Mouse (Mus musculus) MN1 (cell line): ENCODE data around the gene Oxsr1.
"Not testable (repeated sequence)": the region's sequence is repeated elsewhere in the genome, so short reads cannot be mapped to it uniquely, and the experiment has no call there.

Source experiments
- DNase-seq: peaks from one replicate; pipeline ENCODE4 v3.0.0-alpha.2; 2016; ENCODE audit warnings: low spot score

Oxsr1 gene

DNA sequence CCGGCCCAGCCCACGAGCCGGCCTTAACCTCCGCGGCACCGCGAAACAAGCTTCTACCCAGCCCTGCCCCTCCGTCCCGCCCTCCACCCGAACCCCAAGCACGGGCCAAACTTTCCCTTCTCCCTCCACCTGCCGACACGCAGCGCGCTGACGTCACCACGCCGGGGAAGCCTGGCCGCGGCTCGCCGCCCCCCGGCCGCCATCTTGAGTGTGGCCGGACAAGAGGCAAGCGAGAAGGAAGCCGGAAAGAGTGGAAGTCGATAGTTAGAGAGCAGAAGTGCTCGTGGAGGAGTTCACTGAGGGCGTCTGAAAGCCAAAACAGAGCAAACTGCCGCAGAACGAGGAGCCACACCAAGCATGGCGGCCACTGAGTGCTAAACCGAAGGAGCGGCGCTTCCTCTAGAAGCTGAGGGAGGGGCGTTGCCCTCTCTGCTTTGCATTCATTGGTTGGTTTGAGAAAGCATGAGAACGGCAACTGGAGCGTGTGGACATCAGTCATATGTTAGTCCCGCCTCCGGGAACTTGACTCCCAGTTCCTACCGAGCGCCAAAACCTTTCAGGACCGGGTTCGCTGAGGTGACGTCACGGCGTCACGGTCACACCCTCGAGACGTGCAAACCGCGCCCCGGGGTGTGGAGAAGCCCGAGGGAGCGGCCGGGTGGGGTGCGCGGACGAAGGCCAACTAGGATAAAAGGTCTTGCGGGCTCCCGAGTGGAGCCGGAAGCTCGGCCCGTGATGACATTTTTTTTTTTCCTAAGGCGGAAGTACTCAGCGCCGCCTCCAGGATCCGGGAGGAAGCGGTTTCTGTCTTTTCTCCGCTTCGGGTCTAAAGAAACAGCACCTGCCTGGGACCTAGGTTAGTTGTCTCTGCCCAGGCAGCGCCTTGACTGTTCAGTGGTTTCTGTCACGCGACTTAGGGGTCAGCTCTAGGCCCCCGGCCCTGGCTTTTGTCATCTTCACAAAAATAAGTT, at the start of gene Oxsr1:
Oxsr1 (minus strand) TSS at position 139 of the 971 bp plus-strand sequence.
- DNase-seq, result peak; percentile 99

- DNase-seq, result no peak
These were observed 49.0 kb upstream of the Oxsr1 start for GRCm38 (mm10) chr9:119371251-119371650.

GRCm38 (mm10) chr9:119370770-119371169, 48.5 kb upstream of the Oxsr1 start:
- DNase-seq, result not testable (repeated sequence)

DNA sequence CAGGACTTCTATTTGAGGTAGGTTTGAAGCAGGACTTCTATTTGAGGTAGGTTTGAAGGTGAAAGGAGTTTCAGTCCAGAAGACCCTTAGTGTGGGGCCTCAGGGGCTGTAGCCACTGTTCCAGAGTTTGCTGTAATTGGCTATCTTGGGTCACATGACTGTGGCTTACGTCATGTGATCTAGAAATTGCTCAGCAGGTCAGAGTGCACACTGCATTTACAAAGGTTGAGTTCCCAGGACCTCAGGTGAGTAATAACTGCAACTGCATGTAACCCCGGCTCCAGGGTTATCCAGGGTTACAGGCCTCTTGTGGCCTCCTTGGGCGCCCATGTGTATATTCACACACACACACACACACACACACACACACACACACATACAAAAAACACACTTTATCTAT, 46.1 kb upstream of the Oxsr1 start:
- no peak for DNase-seq

DNA sequence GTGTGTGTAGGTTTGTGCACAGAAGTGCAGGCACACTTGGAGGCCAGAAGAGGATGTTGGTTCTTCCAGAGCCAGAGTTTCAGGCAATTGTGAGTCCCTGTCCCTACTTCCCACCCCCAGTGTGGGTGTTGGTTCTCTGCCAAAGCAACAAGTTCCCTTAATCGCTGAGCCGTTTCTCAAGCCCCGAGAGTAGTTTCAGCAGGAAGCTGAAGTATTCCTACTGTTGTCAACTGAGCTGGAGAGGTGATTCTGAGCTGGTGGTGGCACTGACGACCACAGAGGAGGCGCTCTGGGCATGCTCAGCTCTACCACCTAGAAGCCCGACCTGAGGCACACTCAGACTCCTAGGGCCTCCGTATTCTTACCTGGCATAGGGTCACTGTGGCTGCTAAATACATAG, 43.1 kb upstream of the Oxsr1 start, which contains the start of gene Slc22a14:
Slc22a14 (minus strand) TSS at position 270 of the 400 bp plus-strand sequence.
- no peak for DNase-seq

GRCm38 (mm10) chr9:119363229-119363628, 41.0 kb upstream of the Oxsr1 start:
- no peak for DNase-seq

- DNase-seq, result no peak
These were observed 39.2 kb upstream of the Oxsr1 start for GRCm38 (mm10) chr9:119361416-119361815.

DNA sequence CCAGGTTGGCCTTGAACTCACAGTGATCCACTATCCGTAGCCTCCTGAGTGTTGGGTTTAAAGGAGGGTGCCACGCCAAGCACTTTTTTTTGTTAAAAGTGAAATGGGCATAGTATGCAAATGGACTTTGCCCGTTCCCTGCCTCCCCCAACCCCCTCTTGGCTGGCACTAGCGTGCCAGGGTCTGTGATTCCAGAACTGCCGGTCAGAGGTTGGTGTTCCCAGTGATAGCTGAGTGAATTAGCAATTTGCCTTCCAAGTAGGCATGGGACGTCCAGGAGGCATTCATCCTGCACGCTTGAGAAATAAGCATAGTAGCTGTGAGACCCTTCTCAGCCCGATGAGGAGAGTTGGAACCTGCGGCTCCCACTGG, 35.8 kb upstream of the Oxsr1 start:
- DNase-seq, result peak; percentile 18

GRCm38 (mm10) chr9:119357331-119358057, 35.3 kb upstream of the Oxsr1 start, which contains the start of gene Xylb:
Gene Xylb (plus strand): TSS chr9:119357381.
- peak; percentile 92 for DNase-seq

GRCm38 (mm10) chr9:119355943-119356342, 33.7 kb upstream of the Oxsr1 start:
- no peak for DNase-seq

GRCm38 (mm10) chr9:119353926-119354325, 31.7 kb upstream of the Oxsr1 start:
- no peak for DNase-seq

- DNase-seq, result peak; percentile 68
These were observed 29.8 kb upstream of the Oxsr1 start for GRCm38 (mm10) chr9:119352060-119352459.

DNA sequence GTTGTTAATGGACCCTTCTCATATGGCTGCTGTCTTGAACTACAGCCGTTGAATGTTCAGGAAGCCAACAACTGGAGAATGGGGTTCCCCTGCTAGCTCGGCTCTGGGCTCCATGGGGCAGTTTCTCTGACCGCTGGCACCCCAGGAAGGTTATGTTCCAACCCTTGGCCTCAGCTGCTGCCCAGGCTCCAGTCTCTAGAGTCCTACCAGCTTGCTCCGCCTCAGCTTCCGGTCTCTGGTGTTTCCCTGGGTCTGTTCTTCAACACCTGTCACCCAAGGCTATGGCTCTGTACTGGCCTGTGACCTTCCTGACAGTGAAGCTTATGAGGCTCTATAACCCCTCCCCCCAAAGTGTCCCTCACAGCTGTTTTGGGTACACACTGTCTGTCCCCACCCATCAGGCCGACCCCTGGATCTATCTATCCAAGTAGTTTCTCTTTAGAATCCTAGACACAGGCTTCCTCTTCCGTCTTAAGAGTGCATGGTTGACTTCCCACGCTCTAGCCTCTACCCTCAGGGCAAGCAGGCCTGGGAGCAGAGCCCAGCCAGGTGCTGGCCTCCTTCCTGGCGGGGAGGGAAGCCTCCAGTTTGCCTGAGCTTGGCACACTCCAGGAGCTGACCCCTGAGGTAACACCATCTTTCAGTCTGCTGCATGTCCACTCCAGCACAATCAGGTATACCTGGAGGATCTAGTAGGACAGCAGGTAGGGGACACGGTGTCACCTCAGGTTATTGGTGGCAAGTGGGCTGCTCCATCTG, 28.9 kb upstream of the Oxsr1 start:
- DNase-seq, result no peak

DNA sequence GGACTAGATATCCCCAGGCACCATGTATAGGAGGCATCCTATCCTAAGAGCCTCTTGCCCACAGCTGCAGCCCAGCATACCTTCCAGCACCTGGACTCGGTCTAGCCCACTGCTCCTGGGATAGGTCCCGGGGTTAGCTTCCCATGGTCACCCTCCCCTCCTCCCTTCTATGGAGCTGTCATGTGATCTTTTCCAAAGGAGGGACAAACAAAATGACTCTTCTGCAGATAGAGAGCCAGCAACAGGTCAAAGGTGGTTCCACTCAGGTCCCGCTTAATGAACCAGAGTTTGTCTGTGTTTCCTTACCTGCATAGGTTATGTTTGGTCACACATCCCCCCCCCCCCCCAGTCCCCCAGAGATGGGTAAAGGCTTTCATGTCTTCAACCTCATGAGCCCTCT, 28.3 kb upstream of the Oxsr1 start:
- DNase-seq, result no peak

GRCm38 (mm10) chr9:119346376-119346775, 24.1 kb upstream of the Oxsr1 start:
- no peak for DNase-seq

- DNase-seq, result no peak
These were observed 20.5 kb upstream of the Oxsr1 start for GRCm38 (mm10) chr9:119342728-119343127.

GRCm38 (mm10) chr9:119340909-119341816, 18.9 kb upstream of the Oxsr1 start, which contains the start of gene Myd88:
Gene Myd88 (minus strand): TSS chr9:119341411.
- peak; percentile 95 for DNase-seq

DNA sequence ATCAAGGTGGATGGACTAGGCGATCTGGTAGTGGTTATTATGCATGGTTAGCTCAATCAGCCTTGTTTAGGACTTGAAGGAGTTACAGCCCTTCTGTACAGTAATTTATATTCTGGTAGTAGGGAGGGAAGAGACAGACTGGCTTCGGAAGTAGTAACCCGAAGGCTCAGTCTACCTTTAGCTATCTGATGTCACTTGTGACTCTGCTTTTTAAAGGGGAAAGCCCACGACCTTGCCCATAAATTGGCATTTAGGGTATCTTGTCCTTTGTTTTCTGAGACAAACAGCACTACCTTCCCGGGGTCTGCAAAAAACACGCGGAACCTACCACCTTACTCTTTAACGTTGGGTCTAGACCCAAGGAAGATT, 18.0 kb upstream of the Oxsr1 start:
- DNase-seq, result no peak

- peak; percentile 71 for DNase-seq
These were observed 17.5 kb upstream of the Oxsr1 start, which contains the start of gene Acaa1a for GRCm38 (mm10) chr9:119339558-119340211. Gene Acaa1a (plus strand): TSS chr9:119339676.

GRCm38 (mm10) chr9:119339106-119339505, 16.9 kb upstream of the Oxsr1 start:
- no peak for DNase-seq
